Mouse (Mus musculus): ENCODE measurements around the gene Duxbl2. TPM values are rescaled to one million over a fixed set of nuclear protein-coding genes. Genes with fewer than 3 reads are reported as not detected.
"Not testable (repeated sequence)": the region's sequence is repeated elsewhere in the genome, so short reads cannot be mapped to it uniquely, and the experiment has no call there.

Duxbl2 gene
- not detected in 3 replicates for total RNA-seq (2017)

- ATAC-seq (replicated peaks; ENCODE audit: insufficient number of reproducible peaks, low FRiP score, low TSS enrichment, poor library complexity, severe bottlenecking): not testable (repeated sequence)
Measured at GRCm38 (mm10) chr14:26118150-26118549, at the start of gene Duxbl2. Gene Duxbl2 (plus strand): TSS chr14:26118349.

GRCm38 (mm10) chr14:26076620-26077390, 41.3 kb upstream of the Duxbl2 start:
- ATAC-seq (replicated peaks; ENCODE audit: insufficient number of reproducible peaks, low FRiP score, low TSS enrichment, poor library complexity, severe bottlenecking): not testable (repeated sequence)

GRCm38 (mm10) chr14:26081216-26081615, 36.9 kb upstream of the Duxbl2 start, which contains the start of gene Cphx2:
Gene Cphx2 (plus strand): TSS chr14:26081516.
- ATAC-seq (replicated peaks; ENCODE audit: insufficient number of reproducible peaks, low FRiP score, low TSS enrichment, poor library complexity, severe bottlenecking): not testable (repeated sequence)

- ATAC-seq (replicated peaks; ENCODE audit: insufficient number of reproducible peaks, low FRiP score, low TSS enrichment, poor library complexity, severe bottlenecking): not testable (repeated sequence)
Measured at GRCm38 (mm10) chr14:26081997-26082396, 36.2 kb upstream of the Duxbl2 start, which contains the start of gene Cphx3. Gene Cphx3 (plus strand): TSS chr14:26082297.

GRCm38 (mm10) chr14:26097622-26098021, 20.5 kb upstream of the Duxbl2 start:
- not testable (repeated sequence) for ATAC-seq (replicated peaks; ENCODE audit: insufficient number of reproducible peaks, low FRiP score, low TSS enrichment, poor library complexity, severe bottlenecking)

GRCm38 (mm10) chr14:26118550-26119000, 426 bp downstream of the Duxbl2 start:
- ATAC-seq (replicated peaks; ENCODE audit: insufficient number of reproducible peaks, low FRiP score, low TSS enrichment, poor library complexity, severe bottlenecking): not testable (repeated sequence)

GRCm38 (mm10) chr14:26119095-26119494, 946 bp downstream of the Duxbl2 start:
- not testable (repeated sequence) for ATAC-seq (replicated peaks; ENCODE audit: insufficient number of reproducible peaks, low FRiP score, low TSS enrichment, poor library complexity, severe bottlenecking)

GRCm38 (mm10) chr14:26147095-26147494, 28.9 kb downstream of the Duxbl2 start:
- not testable (repeated sequence) for ATAC-seq (replicated peaks; ENCODE audit: insufficient number of reproducible peaks, low FRiP score, low TSS enrichment, poor library complexity, severe bottlenecking)

GRCm38 (mm10) chr14:26156032-26156431, 37.9 kb downstream of the Duxbl2 start:
- not testable (repeated sequence) for ATAC-seq (replicated peaks; ENCODE audit: insufficient number of reproducible peaks, low FRiP score, low TSS enrichment, poor library complexity, severe bottlenecking)

- not testable (repeated sequence) for ATAC-seq (replicated peaks; ENCODE audit: insufficient number of reproducible peaks, low FRiP score, low TSS enrichment, poor library complexity, severe bottlenecking)
Measured at GRCm38 (mm10) chr14:26161156-26161555, 43.0 kb downstream of the Duxbl2 start.

GRCm38 (mm10) chr14:26162423-26162822, 44.3 kb downstream of the Duxbl2 start:
- ATAC-seq (replicated peaks; ENCODE audit: insufficient number of reproducible peaks, low FRiP score, low TSS enrichment, poor library complexity, severe bottlenecking): not testable (repeated sequence)

GRCm38 (mm10) chr14:26165266-26165665, 47.1 kb downstream of the Duxbl2 start:
- ATAC-seq (replicated peaks; ENCODE audit: insufficient number of reproducible peaks, low FRiP score, low TSS enrichment, poor library complexity, severe bottlenecking): not testable (repeated sequence)

GRCm38 (mm10) chr14:26173955-26174354, 55.8 kb downstream of the Duxbl2 start:
- ATAC-seq (replicated peaks; ENCODE audit: insufficient number of reproducible peaks, low FRiP score, low TSS enrichment, poor library complexity, severe bottlenecking): not testable (repeated sequence)

GRCm38 (mm10) chr14:26175028-26175427, 56.9 kb downstream of the Duxbl2 start:
- ATAC-seq (replicated peaks; ENCODE audit: insufficient number of reproducible peaks, low FRiP score, low TSS enrichment, poor library complexity, severe bottlenecking): not testable (repeated sequence)

Other genes with a start within 250 kb of the Duxbl2 start
- gene Plac9a, start 215.2 kb upstream of the Duxbl2 start, total RNA-seq (2017): not detected in 3 replicates
- gene Tmem254a, start 190.7 kb upstream of the Duxbl2 start, total RNA-seq (2017): 2.8 to 14.1 TPM (median 6.1 TPM) in 3 replicates
- gene Cphx1, start 180.0 kb upstream of the Duxbl2 start, total RNA-seq (2017): 0.19 TPM in 1 of 3 replicates, not detected in the others
- gene Duxbl1, start 139.8 kb upstream of the Duxbl2 start, total RNA-seq (2017): not detected in 3 replicates
- gene Gm9780, start 75.6 kb upstream of the Duxbl2 start, total RNA-seq (2017): not detected in 3 replicates
- gene Tmem254c, start 51.0 kb upstream of the Duxbl2 start, total RNA-seq (2017): 21.2 to 71.6 TPM (median 36.3 TPM) in 3 replicates
- gene Cphx2, start 36.8 kb upstream of the Duxbl2 start, total RNA-seq (2017): not detected in 3 replicates
- gene Cphx3, start 36.1 kb upstream of the Duxbl2 start, total RNA-seq (2017): not detected in 3 replicates
- gene Plac9b, start 64.1 kb downstream of the Duxbl2 start, total RNA-seq (2017): not detected in 3 replicates
- 2.8 to 11.7 TPM (median 3.0 TPM) in 3 replicates for gene Tmem254b, start 88.7 kb downstream of the Duxbl2 start, total RNA-seq (2017)
- not detected in 3 replicates for gene Duxbl3, start 139.6 kb downstream of the Duxbl2 start, total RNA-seq (2017)

All from monocyte, adult 5-6 weeks (primary cell).